Mouse (Mus musculus) midbrain, embryonic 11.5 days (tissue): ENCODE results near the gene Lysmd1. TPM values are rescaled to one million over a fixed set of nuclear protein-coding genes. Genes with fewer than 3 reads are reported as not detected.
"Not testable (repeated sequence)": the region's sequence is repeated elsewhere in the genome, so short reads cannot be mapped to it uniquely, and the experiment has no call there.

Experiments
- ATAC-seq: fragments of 200-750 bp; cut with Nextera tagmentation; 2 replicates; pipeline ENCODE4 v1.8.0; 2017; ENCODE audit warnings: moderate TSS enrichment, moderate library complexity; ENCODE audit not compliant: low FRiP score
- DNase-seq: peaks from one replicate; pipeline ENCODE4 v3.0.0; 2015; ENCODE audit warnings: low spot score; ENCODE audit errors: missing footprints
- H3K27ac ChIP-seq: fragments of 300-500 bp; sonication (generic); 2 replicates; pipeline ENCODE4 v1.5.1; 2014; ENCODE audit warnings: low read depth, low read length
- H3K27me3 ChIP-seq: fragments of 300-500 bp; sonication (generic); 2 replicates; pipeline ENCODE4 v1.6.1; 2014; ENCODE audit warnings: mild to moderate bottlenecking, low read length, moderate library complexity, mixed read lengths; ENCODE audit not compliant: control insufficient read depth, insufficient read depth
- H3K36me3 ChIP-seq: fragments of 300-500 bp; sonication (generic); 2 replicates; pipeline ENCODE4 v1.6.1; 2014; ENCODE audit warnings: mild to moderate bottlenecking, low read length, moderate library complexity, mixed read lengths; ENCODE audit not compliant: control insufficient read depth, insufficient read depth
- H3K4me1 ChIP-seq: fragments of 300-500 bp; sonication (generic); 2 replicates; pipeline ENCODE4 v1.6.1; 2014; ENCODE audit warnings: low read length; ENCODE audit not compliant: control insufficient read depth, insufficient read depth
- H3K4me2 ChIP-seq: fragments of 300-500 bp; sonication (generic); 2 replicates; pipeline ENCODE4 v1.6.1; 2014; ENCODE audit warnings: mild to moderate bottlenecking, moderate library complexity
- H3K4me3 ChIP-seq: fragments of 300-500 bp; sonication (generic); 2 replicates; pipeline ENCODE4 v1.5.1; 2014; ENCODE audit warnings: low read depth, low read length
- H3K9ac ChIP-seq: fragments of 300-500 bp; sonication (generic); 2 replicates; pipeline ENCODE4 v1.6.1; 2014; ENCODE audit warnings: low read length
- H3K9me3 ChIP-seq: fragments of 300-500 bp; sonication (generic); 2 replicates; pipeline ENCODE4 v1.6.1; 2016; ENCODE audit warnings: low read length; ENCODE audit not compliant: control insufficient read depth
- WGBS: fragments of 180-500 bp; shearing (Covaris S2); extraction: QIAGEN DNeasy Blood & Tissue Kit; methylation state at CpG from one replicate; pipeline ENCODE4 v1.1.7; 2014; 5-methylcytosine and 5-hydroxymethylcytosine counted together
- polyA plus RNA-seq: library from polyadenylated mRNA; unstranded; fragments of >200 nt; fragmentation: Nextera tagmentation; extraction: Ambion mirVana; gene quantifications from 2 replicates; pipeline ENCODE4 v1.2.1, GENCODE M21; 2014

The Lysmd1 gene
- polyA plus RNA-seq, 1 experiment from 2014 or later, result 17.4 TPM

GRCm38 (mm10) chr3:95110911-95111726 is 22.8 kb upstream of the Lysmd1 start, which contains the start of gene Vps72:
Gene Vps72 (plus strand): TSS chr3:95111022.
- WGBS, result under 1% methylated on average over 53 of the region's 54 CpGs
- H3K4me1 ChIP-seq, result peaks cover 8% of the 10 kb centered on the region
- H3K4me2 ChIP-seq, result peak within 1 kb of the TSS; percentile 40
- peak; percentile 98 for DNase-seq
- peak; percentile 77 for ATAC-seq
- peak within 1 kb of the TSS; percentile 82 for H3K4me3 ChIP-seq
- peaks cover 9% of the 10 kb centered on the region; the same call in 1 of the 2 replicates for H3K36me3 ChIP-seq
- H3K9ac ChIP-seq, result peak within 1 kb of the TSS; percentile 96
- no peaks in the 10 kb centered on the region for H3K9me3 ChIP-seq
- no peaks in the 10 kb centered on the region for H3K27me3 ChIP-seq
- H3K27ac ChIP-seq, result peak within 1 kb of the TSS; percentile 95

- Histone ChIP-seq H3K4me3 (no peak overlapping the region), H3K9ac (no peak overlapping the region)
Observed at GRCm38 (mm10) chr3:95112760-95113159, 21.1 kb upstream of the Lysmd1 start.

GRCm38 (mm10) chr3:95117751-95118150 is 16.1 kb upstream of the Lysmd1 start:
- 93% methylated on average over 2 of the region's 2 CpGs for WGBS
- H3K4me3 ChIP-seq, result no peak overlapping the region
- no peak for DNase-seq
- peaks cover 36% of the 10 kb centered on the region for H3K36me3 ChIP-seq
- H3K4me1 ChIP-seq, result no peaks in the 10 kb centered on the region; the same call in 1 of the 2 replicates
- no peaks in the 10 kb centered on the region for H3K9me3 ChIP-seq
- H3K4me2 ChIP-seq, result no peak overlapping the region
- no peak overlapping the region for H3K27ac ChIP-seq
- ATAC-seq, result no peak
- no peaks in the 10 kb centered on the region for H3K27me3 ChIP-seq
- no peak overlapping the region for H3K9ac ChIP-seq

More at GRCm38 (mm10) chr3:95112760-95113159, 21.1 kb upstream of the Lysmd1 start:
- no peak for DNase-seq
- no peaks in the 10 kb centered on the region for H3K27me3 ChIP-seq
- ATAC-seq, result no peak
- H3K36me3 ChIP-seq, result peaks cover 10% of the 10 kb centered on the region
- H3K27ac ChIP-seq, result no peak overlapping the region
- no peaks in the 10 kb centered on the region for H3K9me3 ChIP-seq
- WGBS, result 93% methylated on average over 1 of the region's 1 CpGs
- 0 out of 2 replicates have a peak overlapping the region, but pooled peaks have one; percentile 40 for H3K4me2 ChIP-seq
- peaks cover 6% of the 10 kb centered on the region for H3K4me1 ChIP-seq

GRCm38 (mm10) chr3:95121580-95121979 is 12.3 kb upstream of the Lysmd1 start:
- Histone ChIP-seq H3K4me1 (no peaks in the 10 kb centered on the region), H3K4me2 (no peak overlapping the region), H3K27me3 (no peaks in the 10 kb centered on the region), H3K9me3 (no peaks in the 10 kb centered on the region), H3K36me3 (peaks cover 27% of the 10 kb centered on the region), H3K4me3 (no peak overlapping the region), H3K9ac (no peak overlapping the region), H3K27ac (no peak overlapping the region)
- DNase-seq (no peak), ATAC-seq (no peak)
- 92% methylated on average over 6 of the region's 6 CpGs for WGBS

GRCm38 (mm10) chr3:95124246-95124645 is 9.6 kb upstream of the Lysmd1 start, which contains the start of gene Tmod4:
Gene Tmod4 (plus strand): TSS chr3:95124476.
- WGBS, result 68% methylated on average over 6 of the region's 6 CpGs
- Histone ChIP-seq H3K9ac (no peak within 1 kb of the TSS), H3K4me2 (no peak within 1 kb of the TSS), H3K9me3 (no peaks in the 10 kb centered on the region), H3K4me3 (no peak within 1 kb of the TSS), H3K4me1 (no peaks in the 10 kb centered on the region), H3K36me3 (peaks cover 19% of the 10 kb centered on the region), H3K27ac (no peak within 1 kb of the TSS), H3K27me3 (no peaks in the 10 kb centered on the region)
- ATAC-seq, result peak; percentile 49; the same call in 1 of the 2 replicates
- DNase-seq, result no peak

- Histone ChIP-seq H3K27ac (no peak overlapping the region), H3K4me2 (no peak overlapping the region), H3K4me3 (no peak overlapping the region), H3K9ac (no peak overlapping the region), H3K4me1 (no peaks in the 10 kb centered on the region), H3K9me3 (no peaks in the 10 kb centered on the region), H3K27me3 (no peaks in the 10 kb centered on the region), H3K36me3 (peaks cover 15% of the 10 kb centered on the region)
- ATAC-seq (no peak), DNase-seq (no peak)
- WGBS, result 59% methylated on average over 5 of the region's 5 CpGs
Observed at GRCm38 (mm10) chr3:95124972-95125371, 8.9 kb upstream of the Lysmd1 start.

- Histone ChIP-seq H3K4me2 (no peak overlapping the region), H3K27me3 (no peaks in the 10 kb centered on the region), H3K4me1 (peaks cover 4% of the 10 kb centered on the region), H3K36me3 (0 out of 2 replicates have a peak, but pooled peaks cover 5% of the 10 kb centered on the region), H3K9ac (no peak overlapping the region), H3K4me3 (no peak overlapping the region), H3K9me3 (no peaks in the 10 kb centered on the region), H3K27ac (no peak overlapping the region)
- ATAC-seq, result no peak
- DNase-seq, result peak; percentile 70
- 58% methylated on average over 6 of the region's 6 CpGs for WGBS
Observed at GRCm38 (mm10) chr3:95129226-95129651, 4.6 kb upstream of the Lysmd1 start.

GRCm38 (mm10) chr3:95130081-95130480 is 3.8 kb upstream of the Lysmd1 start:
- ATAC-seq, result no peak
- Histone ChIP-seq H3K4me2 (no peak overlapping the region), H3K9me3 (no peaks in the 10 kb centered on the region), H3K36me3 (0 out of 2 replicates have a peak, but pooled peaks cover 5% of the 10 kb centered on the region), H3K27ac (no peak overlapping the region), H3K4me1 (peaks cover 7% of the 10 kb centered on the region), H3K9ac (no peak overlapping the region), H3K27me3 (no peaks in the 10 kb centered on the region), H3K4me3 (no peak overlapping the region)
- DNase-seq, result no peak
- 82% methylated on average over 5 of the region's 5 CpGs for WGBS

- not testable (repeated sequence) for H3K27me3 ChIP-seq, H3K36me3 ChIP-seq, ATAC-seq, H3K4me2 ChIP-seq, H3K9ac ChIP-seq, DNase-seq, H3K4me3 ChIP-seq, H3K27ac ChIP-seq, H3K9me3 ChIP-seq
- peaks cover 11% of the 10 kb centered on the region for H3K4me1 ChIP-seq
- WGBS, result 82% methylated on average over 2 of the region's 2 CpGs
Observed at GRCm38 (mm10) chr3:95132389-95132788, 1.5 kb upstream of the Lysmd1 start.
